Mouse (Mus musculus) spleen, postnatal 14 days (tissue): ENCODE measurements around the gene Wdr83os.
"Not testable (repeated sequence)": the region's sequence is repeated elsewhere in the genome, so short reads cannot be mapped to it uniquely, and the experiment has no call there.

Source experiments
- DNase-seq, 2 experiments: peaks; one replicate each; pipeline ENCODE4 v3.0.0; 2021 to 2022; ENCODE audit warnings: low spot score in 2 of 2

Wdr83os gene

DNA sequence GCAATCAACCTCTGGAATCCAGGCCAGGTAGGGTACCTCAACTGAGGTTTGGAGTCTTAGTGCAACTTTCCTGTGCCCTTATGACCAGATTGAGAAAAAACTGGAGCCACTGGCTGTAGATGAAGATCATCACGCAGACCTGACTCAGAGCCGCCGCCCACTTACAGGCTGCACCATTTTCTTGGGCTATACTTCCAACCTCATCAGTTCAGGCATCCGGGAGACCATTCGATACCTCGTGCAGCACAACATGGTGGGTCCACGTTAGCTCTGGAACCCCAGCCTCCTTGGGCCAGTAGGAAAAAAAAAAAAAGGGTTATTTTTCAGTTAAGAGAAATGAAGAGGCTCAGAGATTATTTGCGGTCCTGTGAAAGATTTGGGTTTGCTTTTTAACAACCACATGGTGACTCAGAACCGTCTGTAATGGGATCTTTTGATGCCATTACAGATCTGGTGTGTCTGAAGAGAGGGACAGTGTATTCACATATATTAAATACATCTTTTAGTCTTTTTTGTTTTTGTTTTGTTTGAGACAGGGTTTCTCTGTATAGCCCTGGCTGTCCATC, 8.1 kb upstream of the Wdr83os start:
- no peak for DNase-seq

DNA sequence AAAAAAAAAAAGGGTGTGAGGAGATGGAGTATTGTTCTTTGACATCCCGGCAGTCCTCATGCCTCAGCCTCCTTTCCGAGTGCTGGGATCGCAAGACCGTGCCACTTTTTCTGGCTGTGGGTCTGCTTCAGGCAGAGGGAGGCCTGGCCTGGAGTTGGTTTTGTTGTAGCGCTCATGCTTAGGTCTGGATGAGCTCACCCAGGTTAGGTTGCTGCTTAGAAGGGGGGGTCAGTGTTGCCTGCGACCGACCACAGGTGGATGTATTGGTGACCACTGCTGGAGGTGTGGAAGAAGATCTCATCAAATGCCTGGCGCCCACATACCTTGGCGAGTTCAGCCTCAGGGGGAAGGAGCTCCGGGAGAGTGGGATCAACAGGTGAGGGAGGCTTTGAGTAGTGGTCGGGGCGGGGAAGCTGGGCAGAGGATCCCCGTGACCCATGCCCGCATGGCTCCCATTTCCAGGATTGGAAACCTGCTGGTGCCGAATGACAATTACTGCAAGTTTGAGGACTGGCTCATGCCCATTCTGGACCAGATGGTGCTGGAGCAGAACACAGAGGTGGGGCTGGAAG, 7.4 kb upstream of the Wdr83os start:
- DNase-seq = no peak

DNA sequence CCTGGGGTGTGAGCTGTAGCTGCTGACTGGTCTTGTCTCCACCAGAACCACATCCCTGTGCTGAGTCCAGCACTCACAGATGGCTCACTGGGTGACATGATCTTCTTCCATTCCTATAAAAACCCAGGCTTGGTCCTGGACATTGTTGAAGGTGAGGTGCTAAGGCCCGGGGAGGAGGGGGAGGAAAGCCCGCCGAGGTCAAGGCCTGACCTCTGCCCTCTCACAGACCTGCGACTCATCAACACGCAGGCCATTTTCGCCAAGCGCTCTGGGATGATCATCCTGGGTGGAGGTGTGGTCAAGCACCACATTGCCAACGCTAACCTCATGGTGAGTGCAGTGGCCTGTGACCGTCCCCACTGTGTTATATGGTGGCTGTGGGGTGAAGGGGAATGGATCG, 6.4 kb upstream of the Wdr83os start:
- DNase-seq = no peak

DNA sequence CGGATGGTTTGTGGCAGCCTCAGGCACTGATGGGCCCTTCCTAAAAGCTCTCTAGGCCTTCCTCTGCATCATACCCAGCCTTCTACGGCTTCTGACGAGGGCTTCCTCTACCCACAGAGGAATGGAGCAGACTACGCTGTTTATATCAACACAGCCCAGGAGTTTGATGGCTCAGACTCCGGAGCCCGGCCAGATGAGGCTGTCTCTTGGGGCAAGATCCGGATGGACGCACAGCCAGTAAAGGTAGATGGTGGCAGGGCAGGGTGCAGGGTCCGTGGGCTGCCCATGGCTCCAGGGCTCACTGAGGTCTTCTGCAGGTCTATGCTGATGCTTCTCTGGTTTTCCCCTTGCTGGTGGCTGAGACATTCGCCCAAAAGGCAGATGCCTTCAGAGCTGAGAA, 5.9 kb upstream of the Wdr83os start:
- no peak for DNase-seq

- peak; percentile 30 to 39 for DNase-seq
Observed at GRCm38 (mm10) chr8:85076001-85076400, 4.5 kb upstream of the Wdr83os start.

DNA sequence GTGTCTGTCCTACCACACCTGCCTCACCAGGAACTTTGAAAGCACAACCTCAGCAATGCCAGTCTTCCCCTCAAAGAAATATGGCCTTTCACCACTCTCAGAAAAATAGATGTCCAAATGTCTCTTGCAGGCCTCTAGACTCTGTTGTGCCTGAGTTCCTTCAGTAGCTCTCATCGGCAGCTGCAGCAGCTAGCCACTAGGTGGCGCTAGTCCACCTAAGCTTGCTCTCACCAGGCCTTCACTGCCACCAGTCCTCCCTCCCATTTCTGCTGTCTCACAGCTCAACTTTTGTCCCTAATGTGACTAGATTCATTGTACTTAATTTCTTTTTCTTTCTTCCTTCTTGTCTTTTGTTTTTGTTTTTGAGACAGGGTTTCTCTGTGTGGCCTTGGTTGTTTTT, 3.5 kb upstream of the Wdr83os start:
- DNase-seq = peak; percentile 57 to 74

- DNase-seq = no peak
Observed at GRCm38 (mm10) chr8:85080214-85080531, 367 bp upstream of the Wdr83os start.

DNA sequence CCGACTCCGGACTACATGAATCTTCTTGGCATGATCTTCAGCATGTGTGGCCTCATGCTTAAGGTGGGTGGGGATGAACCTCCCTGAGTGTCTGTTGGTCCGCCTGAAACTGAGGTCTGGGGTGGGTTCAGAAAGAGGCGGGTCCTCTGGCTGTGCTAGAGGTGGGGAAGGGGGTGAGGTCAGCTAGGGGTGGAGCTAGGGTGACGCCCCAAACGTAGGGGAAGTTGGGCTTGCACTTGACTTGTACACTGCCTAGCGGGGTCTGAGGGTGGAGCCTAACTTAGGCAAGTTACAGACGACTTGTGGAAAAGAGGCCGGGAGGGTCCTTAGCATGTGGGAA, 646 bp downstream of the Wdr83os start, which contains the start of gene Wdr83:
Wdr83 (minus strand) TSS at position 91 of the 340 bp plus-strand sequence.
- peak; percentile 39 to 58 for DNase-seq

DNA sequence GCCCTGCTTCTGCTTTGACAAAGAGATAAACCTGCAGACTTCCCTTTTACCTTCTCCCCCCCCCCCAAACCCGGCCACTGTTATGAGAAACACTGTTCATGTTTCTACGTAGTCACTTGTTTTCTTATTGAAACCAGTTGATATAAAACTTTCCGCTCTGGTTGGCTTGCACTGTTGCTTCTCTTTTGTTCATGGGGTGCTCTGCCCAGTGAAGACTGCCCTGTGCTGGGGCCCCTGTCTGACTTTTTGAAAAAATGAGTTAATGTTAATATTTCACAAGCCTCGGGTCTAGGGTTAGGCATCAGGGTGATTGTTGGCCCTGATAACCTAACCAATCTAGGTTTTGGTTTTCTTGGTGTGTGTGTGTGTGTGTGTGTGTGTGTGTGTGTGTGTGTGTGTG, 1.6 kb downstream of the Wdr83os start:
- DNase-seq = not testable (repeated sequence)

- DNase-seq = peak; percentile 72 to 76
Observed at GRCm38 (mm10) chr8:85083108-85083813, 2.7 kb downstream of the Wdr83os start, which contains the start of gene Man2b1. Man2b1 (plus strand) TSS chr8:85083270.

DNA sequence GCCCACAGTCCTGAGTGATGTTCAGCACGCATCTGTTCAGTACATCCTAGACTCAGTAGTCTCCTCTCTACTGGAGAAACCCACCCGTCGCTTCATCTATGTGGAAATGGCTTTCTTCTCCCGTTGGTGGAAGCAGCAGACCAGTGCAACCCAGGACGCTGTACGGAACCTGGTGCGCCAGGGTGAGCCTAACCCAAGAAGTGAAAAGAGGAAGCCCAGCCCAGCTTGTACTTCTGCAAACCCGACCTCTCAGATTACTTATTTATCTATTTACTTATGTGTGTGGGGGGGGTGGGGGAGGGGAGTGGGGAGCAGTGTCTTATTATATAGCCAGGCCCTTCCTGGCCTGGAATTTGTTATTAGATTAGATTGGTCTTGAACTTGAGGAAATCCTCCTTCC, 4.1 kb downstream of the Wdr83os start:
- no peak for DNase-seq

DNA sequence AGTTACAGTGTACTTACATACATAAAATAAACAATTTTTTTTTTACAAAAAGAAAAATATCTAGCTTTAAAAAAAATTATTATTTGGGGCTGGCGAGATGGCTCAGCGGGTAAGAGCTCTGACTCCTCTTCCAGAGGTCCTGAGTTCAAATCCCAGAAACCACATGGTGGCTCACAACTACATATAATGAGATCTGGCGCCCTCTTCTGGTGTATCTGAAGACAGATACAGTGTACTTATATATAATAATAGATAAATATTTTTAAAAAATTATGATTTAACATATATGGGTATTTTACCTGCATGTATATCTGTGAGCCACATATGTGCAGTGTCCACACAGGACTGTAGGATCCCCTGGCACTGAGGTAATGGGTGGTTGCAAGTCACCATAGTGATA, 5.7 kb downstream of the Wdr83os start:
- no peak for DNase-seq

GRCm38 (mm10) chr8:85088771-85089170, 8.2 kb downstream of the Wdr83os start:
- no peak for DNase-seq

- no peak for DNase-seq
Observed at GRCm38 (mm10) chr8:85090856-85091255, 10.3 kb downstream of the Wdr83os start.

DNA sequence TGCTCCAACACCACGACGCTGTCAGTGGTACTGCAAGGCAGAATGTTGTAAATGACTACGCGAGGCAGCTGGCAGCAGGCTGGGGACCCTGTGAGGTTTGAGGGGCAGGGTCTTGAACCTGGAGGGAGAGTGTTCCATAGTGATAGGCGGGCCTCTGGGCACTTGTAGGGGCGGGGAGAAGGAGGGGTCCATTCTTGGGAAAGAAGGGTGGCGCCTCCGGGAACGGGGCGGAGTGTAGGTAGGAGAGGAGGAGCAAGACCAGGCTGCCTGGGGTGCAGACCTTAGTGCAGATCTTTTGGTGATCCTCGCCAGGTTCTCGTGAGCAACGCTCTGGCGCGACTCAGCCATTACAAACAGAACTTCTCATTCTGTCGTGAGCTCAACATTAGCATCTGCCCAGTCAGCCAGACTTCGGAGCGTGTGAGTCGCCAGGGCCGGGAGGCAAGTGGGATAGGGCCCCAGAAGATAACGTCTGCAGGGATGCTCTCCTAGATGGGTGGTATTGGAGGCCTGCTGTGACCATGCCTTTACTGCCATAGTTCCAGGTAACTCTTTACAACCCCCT, 11.1 kb downstream of the Wdr83os start:
- DNase-seq = no peak

GRCm38 (mm10) chr8:85095051-85095450, 14.5 kb downstream of the Wdr83os start:
- DNase-seq = no peak

DNA sequence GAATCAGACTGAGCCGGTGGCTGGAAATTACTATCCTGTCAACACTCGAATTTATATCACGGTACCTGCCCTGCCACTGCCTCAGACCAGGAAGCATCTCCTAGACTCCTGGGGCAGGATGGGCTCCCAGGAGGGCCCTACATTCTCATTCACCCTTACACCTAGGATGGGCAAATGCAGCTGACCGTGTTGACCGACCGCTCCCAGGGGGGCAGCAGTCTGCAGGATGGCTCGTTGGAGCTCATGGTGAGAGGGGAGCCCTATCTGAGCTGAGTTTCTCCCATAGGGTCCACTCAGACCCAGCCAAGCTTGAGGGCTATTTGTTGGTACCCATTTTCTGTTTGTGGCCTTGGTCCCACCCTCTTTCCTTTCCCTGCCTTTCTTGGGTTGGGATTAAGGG, 15.0 kb downstream of the Wdr83os start:
- DNase-seq = no peak

DNA sequence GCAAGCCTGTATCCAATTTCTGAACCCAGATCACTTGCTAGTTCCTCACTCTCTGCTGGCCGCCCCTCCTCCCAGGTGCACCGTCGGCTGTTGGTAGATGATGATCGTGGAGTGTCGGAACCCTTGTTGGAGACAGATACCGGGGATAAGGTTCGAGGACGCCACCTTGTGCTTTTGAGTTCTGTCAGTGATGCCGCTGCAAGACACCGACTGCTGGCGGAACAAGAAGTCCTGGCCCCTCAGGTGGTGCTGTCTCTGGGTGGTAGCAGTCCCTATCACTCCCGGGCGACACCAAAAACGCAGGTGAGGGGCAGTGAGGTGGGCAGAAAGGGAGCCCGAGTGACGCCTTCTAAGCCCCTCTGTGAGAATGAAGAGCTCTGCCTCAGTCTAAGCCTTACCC, 15.7 kb downstream of the Wdr83os start:
- no peak for DNase-seq

GRCm38 (mm10) chr8:85096850-85097249, 16.3 kb downstream of the Wdr83os start:
- DNase-seq = no peak

GRCm38 (mm10) chr8:85100076-85100665, 19.6 kb downstream of the Wdr83os start:
- no peak for DNase-seq

- no peak for DNase-seq
Observed at GRCm38 (mm10) chr8:85113241-85113640, 32.7 kb downstream of the Wdr83os start.

DNA sequence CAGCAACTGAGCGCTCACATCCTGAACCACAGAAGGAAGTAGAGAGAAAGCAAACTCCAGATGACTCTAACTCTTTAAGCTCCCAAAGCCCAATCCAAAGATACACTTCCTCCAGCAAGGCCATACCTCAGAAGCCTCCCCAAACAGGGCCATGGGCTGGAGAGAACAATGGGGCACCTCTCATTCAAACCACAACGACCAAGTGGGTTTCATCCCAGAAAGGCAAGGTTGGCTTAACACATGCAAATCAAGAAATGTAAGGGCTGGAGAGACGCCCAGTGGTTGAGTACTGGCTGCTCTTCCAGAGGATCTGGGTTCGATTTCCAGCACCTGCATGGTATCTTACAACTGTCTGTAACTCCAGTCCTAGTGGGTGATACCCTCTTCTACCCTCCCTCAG, 35.0 kb downstream of the Wdr83os start:
- DNase-seq = no peak

DNA sequence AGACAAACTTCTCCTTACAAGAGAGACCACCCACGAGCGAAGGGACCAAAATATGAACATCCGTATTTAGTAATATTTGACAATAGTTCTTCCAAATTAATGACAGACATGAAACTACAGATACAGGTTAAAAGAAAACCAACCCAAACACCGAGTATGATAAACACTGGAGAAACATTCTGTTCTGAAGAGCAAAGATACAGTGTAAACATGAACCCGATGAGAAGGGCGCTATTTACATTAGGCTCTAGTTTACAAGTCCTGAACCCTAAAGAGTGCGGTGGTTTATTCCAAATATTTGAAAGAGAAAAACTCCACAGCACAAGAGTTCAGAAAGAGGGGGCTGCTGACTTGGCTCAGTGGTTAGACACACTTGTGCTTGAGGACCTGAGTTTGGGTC, 36.4 kb downstream of the Wdr83os start:
- no peak for DNase-seq
